Mouse (Mus musculus): ENCODE data around the gene Abr.

The Abr gene

DNA sequence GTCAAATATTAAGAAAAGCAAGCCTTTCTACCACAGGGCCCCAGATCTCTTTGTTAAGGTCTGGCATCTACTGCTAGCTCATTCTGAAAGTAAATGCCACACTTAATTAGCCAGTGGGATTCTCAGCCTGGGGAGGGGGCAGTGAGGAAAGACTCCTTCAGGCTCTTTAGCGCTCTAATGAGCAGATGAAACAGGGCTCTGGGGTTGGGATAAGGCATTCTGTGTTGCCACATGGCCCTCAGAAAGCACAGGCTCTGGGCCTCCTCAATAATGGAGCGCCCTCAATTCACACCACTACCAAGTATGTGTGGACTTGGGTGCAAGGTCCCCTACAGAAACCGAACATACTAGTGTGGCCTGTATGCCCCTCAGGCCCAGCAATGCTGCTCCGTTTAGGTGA is 237.1 kb downstream of the Abr start:
- no peak for DNase-seq (ENCODE audit: low read depth in 1 of 2, low spot score in 2 of 2)

DNA sequence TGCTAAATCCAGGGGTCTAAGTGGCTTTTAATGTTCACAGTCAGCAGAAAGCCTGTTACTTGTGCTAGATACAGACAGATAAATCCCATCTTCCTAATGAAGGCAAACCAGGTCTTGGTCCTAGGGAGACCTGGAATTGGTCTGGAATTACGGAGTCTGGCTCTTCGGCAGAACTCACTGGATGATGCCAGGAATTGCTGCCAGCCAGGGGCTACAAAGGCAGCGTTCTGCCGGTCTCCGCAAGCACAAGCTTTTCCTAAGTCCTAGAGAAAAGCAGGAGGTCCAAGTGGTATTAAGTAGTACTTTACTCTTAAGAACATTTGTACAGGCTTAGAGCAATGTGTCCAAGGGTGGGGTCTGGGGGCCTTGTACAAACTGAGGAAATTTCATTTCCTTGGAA is 237.8 kb downstream of the Abr start:
- no peak for DNase-seq (ENCODE audit: low read depth in 1 of 2, low spot score in 2 of 2)

DNA sequence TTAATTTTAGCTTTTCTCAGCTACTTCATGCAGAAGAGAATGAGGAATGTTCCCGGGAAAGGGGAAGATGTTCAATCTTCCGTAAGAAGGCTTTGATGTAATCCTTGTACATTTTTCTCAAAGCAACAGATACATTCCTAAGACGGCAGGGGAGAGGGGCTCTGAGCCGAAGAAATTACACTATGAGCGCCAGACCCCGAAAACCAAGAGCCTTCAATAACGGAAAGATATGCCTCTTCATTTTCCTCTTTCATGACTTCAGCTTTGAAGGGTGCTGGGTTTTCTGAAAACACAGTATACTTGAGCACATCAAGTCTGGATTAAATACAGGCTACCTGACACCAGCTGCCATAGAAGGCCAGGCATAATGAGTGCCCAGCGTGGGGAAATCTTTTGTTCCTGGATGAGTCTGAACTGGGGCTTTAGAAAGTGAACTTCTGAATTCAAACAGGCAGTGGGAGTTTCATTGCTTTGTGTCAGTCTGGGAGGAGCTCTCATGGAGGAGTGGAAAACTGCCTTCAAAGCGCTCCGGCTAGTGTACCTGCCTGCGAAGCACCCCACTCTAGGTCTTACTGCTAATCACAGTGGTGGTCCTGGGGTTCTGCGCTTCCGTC is 239.3 kb downstream of the Abr start:
- DNase-seq (ENCODE audit: low read depth in 1 of 2, low spot score in 2 of 2): no peak

DNA sequence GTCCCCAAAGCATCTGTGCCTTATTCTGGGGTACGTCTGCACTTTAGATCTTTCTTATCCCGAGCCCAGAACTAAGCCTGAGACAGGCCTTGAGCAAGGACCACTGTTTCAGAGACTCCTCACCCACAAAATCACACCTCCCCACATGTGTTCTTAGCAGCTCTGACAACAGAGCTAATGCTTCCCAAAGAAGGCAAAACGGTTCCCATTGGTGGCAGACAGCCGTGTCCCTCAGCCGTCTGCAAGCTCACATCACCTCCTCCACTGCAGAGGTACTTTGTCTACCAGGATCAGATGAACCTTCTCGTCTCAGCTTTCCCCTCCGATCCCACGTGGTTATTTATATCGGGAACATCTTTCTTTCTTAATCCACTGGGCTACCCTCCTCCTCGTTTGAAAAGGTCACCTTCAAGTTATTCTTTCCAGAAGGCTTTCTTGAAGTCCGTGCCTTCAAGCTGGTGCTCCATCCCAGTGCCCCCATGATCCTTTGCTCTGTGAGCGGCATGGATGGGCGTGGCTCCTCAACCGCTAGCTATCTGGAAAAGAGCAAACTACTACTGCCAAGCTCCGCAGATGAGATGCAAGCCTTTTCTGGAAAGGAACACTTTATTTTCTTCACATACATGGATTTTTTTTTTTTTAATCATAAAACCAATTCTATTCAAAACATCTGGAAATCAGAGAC is 240.8 kb downstream of the Abr start:
- no peak for DNase-seq (ENCODE audit: low read depth in 1 of 2, low spot score in 2 of 2)

DNA sequence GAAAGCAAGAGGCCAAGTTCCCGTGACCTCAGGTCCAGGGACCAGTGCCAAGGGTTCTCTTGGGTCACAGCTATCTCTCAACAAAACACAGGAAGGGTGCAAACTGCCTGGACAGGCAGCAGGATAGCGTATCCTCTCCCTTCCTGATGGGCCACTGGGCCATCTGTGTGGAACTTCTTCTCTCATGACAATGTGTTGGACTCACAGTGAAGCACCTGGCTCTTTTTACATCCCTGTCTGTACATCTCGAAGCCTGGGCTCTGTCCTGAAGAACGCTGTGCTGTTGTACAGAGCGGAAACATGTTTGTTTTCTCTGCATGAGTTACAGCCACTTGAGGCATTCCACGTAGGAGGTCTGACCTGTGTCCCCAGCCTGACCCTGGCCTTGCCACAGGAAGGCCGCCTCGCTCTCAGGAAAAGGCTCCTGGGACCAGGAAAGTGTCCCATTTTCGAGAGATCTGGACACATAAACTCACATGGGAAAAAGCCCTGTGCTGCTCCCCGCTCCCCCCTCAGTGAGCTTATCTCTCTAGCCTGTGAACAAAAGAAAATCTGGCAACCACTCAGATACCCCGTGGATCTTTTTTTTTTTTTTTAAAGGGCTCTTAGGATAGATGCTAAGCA is 242.1 kb downstream of the Abr start:
- no peak for DNase-seq (ENCODE audit: low read depth in 1 of 2, low spot score in 2 of 2)

DNA sequence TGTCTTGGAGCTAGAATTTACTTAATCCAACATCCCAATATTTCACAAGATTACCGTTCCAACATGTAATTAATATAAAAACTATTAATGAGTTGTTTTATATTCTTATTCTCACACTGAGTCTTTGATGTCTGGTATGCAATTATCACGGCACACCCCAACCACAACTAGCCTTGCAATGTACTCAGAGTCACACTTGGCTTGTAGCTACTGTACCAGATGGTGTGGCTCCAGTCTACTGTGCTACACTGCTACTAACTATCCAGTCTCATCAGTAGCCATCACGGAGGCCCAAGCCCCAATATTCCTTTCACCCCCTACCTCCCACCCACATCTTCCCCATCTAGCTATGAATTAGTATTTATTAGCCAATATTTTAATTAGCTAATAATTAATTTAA is 245.7 kb downstream of the Abr start:
- no peak for DNase-seq (ENCODE audit: low read depth in 1 of 2, low spot score in 2 of 2)

DNA sequence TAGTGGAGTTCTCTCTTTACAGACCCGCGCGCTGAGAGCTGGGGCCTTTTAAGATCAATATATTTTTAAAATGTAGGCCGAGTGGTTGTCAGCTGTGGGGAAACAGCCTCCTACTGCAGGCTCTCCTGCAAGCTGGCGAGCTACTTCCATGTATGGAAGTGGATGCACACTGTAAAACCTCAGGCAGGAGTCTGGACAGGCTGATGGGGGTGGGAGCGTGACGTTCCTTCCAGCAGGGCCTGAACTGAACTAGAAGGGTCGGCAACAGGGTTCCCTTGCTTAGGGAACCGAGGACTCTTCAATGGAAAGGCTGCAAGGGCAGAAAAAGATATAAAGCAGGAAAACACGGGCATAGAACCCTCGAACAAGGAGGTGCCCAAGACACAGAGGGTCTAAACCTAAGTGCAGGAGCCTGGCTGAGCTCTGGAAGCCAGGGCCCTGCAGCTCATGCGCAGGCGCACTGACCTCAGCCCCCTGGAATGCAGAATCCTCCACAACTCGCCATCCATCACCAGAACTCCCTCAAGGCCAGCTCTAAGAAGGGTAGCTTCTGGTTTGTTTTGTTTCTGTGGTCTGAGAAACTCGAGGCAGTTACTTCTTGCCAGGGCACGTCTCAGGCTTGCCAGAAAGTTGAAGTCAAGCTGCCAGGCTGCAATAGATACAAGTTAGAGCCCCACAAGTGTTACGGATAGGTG is 247.5 kb downstream of the Abr start:
- DNase-seq (ENCODE audit: low read depth in 1 of 2, low spot score in 2 of 2): no peak

DNA sequence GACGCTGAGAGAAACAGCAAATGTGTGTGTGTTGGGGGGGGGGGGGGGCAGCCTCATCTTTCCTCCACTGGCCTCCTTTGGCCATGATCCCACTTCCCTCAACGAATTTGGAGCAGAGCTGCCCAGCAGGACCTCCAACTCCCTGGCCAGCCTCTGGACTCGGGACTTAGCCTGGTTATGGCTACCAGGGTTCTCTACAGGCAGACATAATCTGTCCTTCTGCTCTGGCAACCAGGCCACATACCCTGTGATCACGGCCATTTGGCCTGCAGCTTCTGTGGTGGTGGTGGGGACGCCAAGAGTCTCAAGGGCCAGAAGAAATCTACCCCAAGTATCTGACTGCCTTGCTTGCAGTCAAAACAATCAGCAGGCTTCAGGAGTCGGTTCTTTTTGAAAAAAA is 249.6 kb downstream of the Abr start:
- DNase-seq (ENCODE audit: low read depth in 1 of 2, low spot score in 2 of 2): no peak

DNA sequence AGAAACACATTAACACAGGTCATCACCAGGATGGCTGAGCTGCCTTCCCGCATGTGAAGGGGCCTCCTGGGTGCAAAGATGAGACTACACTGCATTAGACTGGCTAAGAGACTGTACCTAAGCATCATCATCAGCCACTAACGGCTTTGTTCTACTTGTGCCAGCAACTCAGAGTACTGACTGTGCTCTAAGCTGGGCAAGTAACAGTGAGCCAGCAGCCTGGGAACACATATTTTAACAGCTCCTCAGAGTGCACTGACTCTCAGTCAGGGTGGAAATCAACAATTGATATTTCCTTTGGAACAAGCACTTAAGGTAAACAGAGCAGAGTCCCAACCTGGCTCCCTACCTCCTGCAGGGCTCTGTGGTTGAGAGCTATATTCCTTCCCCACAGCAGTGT is 250.0 kb downstream of the Abr start:
- no peak for DNase-seq (ENCODE audit: low read depth in 1 of 2, low spot score in 2 of 2)

DNA sequence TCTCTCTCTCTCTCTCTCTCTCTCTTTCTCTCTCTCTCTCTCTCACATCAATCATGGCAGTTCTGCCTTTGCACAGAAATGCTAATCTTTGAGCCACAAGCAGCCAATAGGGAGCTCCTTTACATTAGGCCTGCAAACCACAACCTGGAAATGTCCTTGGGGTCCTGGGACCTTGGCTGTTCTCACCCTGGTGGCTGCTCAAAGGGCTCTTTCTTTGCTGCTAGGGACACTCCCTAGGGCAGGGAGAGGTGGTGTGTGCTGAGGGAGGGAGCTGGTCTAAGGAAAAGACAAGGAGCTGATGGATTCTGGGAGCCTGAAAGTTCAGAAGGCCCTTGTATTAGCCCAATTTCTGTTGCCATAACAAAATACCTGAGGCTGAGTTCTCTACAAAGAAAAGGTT is 251.6 kb downstream of the Abr start:
- no peak for DNase-seq (ENCODE audit: low read depth in 1 of 2, low spot score in 2 of 2)
